Mouse (Mus musculus): Measurements from ENCODE around the gene Slco3a1.

Slco3a1 gene

GRCm38 (mm10) chr7:74527689-74528088 is 26.9 kb downstream of the Slco3a1 start:
- no peak for DNase-seq

DNA sequence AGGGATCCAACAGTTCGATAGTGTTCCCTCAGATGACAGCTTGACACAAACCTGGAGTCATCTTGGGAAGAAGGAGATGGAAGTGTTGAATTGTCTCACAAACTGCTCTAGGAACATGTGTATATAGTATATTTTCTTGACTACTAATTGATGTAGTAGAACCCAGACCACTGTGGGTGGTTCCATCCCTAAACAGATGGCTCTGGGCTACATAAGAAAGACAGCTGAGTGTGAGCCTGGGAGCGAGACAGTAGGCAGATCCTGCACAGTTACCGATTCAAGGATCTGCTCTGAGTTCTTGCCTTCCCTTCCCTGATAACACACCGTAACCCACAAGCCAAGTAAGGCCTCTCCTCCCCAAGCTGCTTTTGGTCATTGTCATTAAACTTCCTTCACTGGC is 28.6 kb downstream of the Slco3a1 start:
- DNase-seq = no peak

- DNase-seq = no peak
These were observed 29.0 kb downstream of the Slco3a1 start for GRCm38 (mm10) chr7:74525586-74525985.

GRCm38 (mm10) chr7:74524188-74524971 is 30.2 kb downstream of the Slco3a1 start:
- DNase-seq = peak; percentile 28

DNA sequence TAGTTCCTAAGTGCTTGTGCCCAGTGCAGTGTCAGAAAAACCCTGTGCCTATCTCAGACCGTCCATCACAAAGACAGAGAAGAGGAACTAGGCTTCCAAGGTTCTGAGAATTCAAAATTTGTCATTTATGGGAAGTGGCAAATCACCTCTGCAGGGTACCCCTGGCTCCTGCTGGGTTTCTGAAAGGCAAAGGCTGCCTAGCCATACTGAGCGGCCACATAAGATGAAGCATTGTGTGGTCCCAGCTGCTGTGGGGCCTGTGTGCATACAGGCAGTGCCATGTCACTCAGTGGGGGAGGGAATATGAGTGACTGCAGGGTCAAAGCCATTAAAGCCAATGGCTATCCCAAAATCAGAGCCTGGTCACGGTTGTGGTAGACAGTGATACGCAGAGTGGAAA is 31.5 kb downstream of the Slco3a1 start:
- no peak for DNase-seq

DNA sequence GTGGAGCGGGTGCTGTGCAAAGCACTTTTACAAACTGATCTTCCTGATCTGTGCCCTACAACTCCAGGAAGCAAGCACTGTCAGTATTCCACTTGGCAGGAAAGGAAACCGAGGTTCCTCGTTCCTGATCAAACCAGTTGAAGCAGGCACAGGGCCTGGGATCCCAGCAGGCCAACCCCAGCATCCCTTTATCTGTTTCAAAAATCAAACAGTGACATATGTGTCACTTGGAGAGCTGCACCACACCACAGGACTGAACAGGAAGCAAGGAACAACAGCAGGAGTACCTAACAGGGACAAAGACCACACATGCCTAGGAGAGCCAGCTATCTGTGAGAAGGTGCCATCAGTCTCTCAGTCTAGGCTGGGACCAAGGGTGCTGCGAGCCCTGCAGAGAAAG is 32.3 kb downstream of the Slco3a1 start:
- DNase-seq = no peak

DNA sequence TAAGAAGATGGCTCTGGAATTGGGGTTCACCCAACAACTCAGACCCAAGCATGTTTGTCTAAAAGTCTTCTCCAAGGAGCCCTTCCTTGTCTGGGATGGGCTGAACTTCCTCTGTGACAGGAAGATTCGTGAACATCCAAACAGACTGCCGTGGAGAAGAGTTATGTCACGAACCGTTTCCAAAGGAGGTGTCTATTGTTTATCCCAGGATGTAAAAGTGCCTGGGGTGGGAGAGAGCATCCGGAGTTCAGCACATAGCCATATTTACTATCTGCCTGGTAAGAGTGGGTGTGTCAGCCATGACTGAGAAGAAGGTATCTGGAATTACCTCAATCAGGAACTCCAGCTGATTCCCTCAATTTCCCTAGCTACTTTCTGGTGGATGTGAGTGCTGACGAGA is 35.2 kb downstream of the Slco3a1 start:
- DNase-seq = no peak

GRCm38 (mm10) chr7:74518776-74519175 is 35.8 kb downstream of the Slco3a1 start:
- DNase-seq = no peak

- no peak for DNase-seq
These were observed 36.3 kb downstream of the Slco3a1 start for GRCm38 (mm10) chr7:74518255-74518654.

GRCm38 (mm10) chr7:74510676-74511075 is 43.9 kb downstream of the Slco3a1 start:
- peak; percentile 35 for DNase-seq

DNA sequence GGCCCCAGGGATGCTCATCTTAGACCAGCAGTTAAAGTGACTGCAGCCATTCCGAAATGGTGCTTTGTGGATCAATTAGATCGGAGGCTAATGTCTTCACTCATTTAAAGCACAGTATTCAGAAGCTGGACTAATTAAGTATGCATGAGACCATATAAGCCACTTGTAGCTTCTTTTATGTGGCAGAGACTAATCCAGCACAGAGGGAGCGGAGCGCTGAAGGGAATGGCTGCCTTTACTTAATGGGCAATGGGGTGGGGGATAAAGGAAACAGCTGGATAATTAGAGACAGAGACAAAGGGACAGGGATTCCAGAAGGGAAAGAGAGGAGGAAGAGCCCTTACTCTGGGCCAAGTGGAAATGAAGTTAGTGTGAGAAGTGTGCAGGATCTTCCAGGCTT is 46.4 kb downstream of the Slco3a1 start:
- no peak for DNase-seq

- peak; percentile 18 for DNase-seq
These were observed 47.7 kb downstream of the Slco3a1 start for GRCm38 (mm10) chr7:74506856-74507255.

GRCm38 (mm10) chr7:74505635-74506034 is 48.9 kb downstream of the Slco3a1 start:
- DNase-seq = no peak

DNA sequence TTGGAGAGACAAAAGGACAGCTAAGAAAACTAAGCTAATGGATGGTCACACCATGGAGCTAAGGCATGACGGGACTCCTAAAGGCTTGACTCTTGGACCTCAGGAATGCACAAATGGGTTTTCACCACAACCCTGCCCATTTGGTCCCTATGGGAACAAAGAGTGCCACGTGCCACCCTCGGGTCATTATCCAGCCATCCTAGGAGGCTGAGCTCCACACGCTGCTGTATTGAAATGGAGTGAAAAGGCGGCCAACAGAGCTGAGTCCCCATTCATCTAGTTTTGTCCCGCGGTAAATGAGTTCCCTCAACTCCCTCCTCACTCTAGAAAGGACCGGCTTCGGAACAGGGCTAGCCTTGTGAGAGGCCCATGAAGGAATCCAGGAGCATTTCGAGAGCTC is 53.4 kb downstream of the Slco3a1 start:
- DNase-seq = no peak

GRCm38 (mm10) chr7:74499470-74499869 is 55.1 kb downstream of the Slco3a1 start:
- no peak for DNase-seq

DNA sequence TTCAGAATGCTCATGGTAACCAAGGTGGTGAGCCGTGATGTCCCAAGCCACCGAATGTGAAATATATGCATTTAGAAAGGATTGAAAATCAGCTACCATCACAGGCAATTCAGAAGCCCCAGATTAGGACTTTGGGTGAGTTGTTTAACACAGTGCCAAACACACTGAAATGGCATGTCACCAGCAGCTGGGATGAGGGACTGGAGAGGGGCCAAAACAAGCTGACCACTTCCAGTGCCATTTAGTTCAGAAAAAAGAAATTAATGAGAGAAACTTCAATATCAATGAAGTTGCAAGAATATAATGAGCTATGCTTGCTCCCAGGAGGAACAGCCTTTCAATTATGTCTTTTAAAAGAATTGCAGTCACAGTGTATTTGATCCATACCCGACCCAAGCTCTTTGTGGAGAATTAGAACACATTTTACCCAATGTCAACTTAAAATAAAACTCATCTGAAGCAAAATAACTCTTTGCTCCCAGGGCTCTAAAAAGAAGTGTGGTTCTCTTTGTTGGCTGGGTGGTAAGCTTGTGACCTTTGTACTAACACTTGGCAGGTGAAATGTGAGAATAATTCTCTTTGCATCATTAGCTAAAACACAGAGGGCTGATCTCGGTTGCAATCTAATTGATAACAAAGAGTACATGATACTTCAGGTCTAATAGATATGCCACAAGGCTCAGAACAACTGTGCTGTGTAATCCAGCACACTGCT is 56.2 kb downstream of the Slco3a1 start:
- DNase-seq = no peak

- DNase-seq = no peak
These were observed 57.4 kb downstream of the Slco3a1 start for GRCm38 (mm10) chr7:74497203-74497602.

DNA sequence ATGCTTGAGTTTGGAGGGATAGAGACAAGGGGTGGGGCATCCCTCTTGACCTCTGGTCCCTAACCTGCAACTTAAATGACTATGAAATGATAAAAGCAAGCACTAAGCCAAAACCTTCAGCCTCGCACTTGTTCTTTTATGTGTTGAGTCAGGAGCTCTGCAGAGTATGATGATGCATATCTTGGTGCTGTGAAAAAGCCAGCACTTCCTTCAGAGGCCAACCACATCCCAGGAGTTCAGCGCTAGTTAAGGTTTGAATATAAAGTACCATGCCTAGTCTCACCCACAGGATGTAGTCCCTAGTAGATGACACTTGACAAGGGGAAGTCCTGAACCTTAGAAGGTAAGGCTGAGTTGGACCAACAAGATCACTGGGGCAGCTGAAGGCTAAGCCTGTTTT is 59.1 kb downstream of the Slco3a1 start:
- no peak for DNase-seq

- DNase-seq = no peak
These were observed 60.8 kb downstream of the Slco3a1 start for GRCm38 (mm10) chr7:74493775-74494174.

GRCm38 (mm10) chr7:74491683-74492355 is 62.8 kb downstream of the Slco3a1 start:
- no peak for DNase-seq

GRCm38 (mm10) chr7:74488141-74488540 is 66.4 kb downstream of the Slco3a1 start:
- no peak for DNase-seq

- DNase-seq = no peak
These were observed 66.9 kb downstream of the Slco3a1 start for GRCm38 (mm10) chr7:74487727-74488126.

GRCm38 (mm10) chr7:74486083-74486482 is 68.5 kb downstream of the Slco3a1 start:
- DNase-seq = no peak

GRCm38 (mm10) chr7:74485669-74486068 is 68.9 kb downstream of the Slco3a1 start:
- no peak for DNase-seq

Measured in lung, postnatal 14 days (tissue).